Mouse (Mus musculus): ENCODE measurements around the gene Fhit. TPM values are rescaled to one million over a fixed set of nuclear protein-coding genes. Genes with fewer than 3 reads are reported as not detected.
"Not testable (repeated sequence)": the region's sequence is repeated elsewhere in the genome, so short reads cannot be mapped to it uniquely, and the experiment has no call there.

Gene Fhit
- polyA plus RNA-seq, 1 experiment from 2014 or later = 1.9 TPM

DNA sequence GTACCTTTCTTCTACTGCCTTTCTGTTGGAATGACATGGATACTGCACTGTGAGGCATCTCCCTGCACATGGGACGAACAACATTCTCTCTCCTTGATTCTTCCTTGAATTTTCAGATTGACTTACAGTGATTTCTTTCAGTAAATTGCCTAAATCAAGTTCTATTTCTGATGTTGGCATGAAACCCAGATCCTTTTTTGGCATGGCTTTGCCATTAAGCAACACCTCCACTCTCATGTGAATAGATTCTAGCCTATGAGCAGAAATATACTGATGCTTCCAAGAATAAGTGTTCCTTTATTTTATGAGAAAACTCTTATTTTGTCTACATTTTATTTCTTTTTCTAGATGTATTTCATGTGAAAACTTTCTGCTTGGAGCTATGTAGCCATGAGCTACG is 383.1 kb downstream of the Fhit start:
- Histone ChIP-seq H3K4me1 (ENCODE audit: control insufficient read depth, low read depth, low read length) (no peaks in the 10 kb centered on the region), H3K9ac (ENCODE audit: low read depth, low read length) (no peak overlapping the region), H3K36me3 (ENCODE audit: control insufficient read depth, insufficient read depth) (no peaks in the 10 kb centered on the region), H3K4me3 (ENCODE audit: low read depth, low read length) (no peak overlapping the region), H3K27ac (ENCODE audit: low read length) (no peak overlapping the region), H3K9me3 (replicated peaks; ENCODE audit: control insufficient read depth, low read length) (no peaks in the 10 kb centered on the region), H3K4me2 (ENCODE audit: low read depth, low read length) (no peak overlapping the region), H3K27me3 (ENCODE audit: control insufficient read depth, insufficient read depth, low read depth, low read length) (no peaks in the 10 kb centered on the region)
- no peak for ATAC-seq (ENCODE audit: low read depth)
- 50% methylated on average over 2 of the region's 2 CpGs for WGBS (ENCODE audit: insufficient replicate concordance)

DNA sequence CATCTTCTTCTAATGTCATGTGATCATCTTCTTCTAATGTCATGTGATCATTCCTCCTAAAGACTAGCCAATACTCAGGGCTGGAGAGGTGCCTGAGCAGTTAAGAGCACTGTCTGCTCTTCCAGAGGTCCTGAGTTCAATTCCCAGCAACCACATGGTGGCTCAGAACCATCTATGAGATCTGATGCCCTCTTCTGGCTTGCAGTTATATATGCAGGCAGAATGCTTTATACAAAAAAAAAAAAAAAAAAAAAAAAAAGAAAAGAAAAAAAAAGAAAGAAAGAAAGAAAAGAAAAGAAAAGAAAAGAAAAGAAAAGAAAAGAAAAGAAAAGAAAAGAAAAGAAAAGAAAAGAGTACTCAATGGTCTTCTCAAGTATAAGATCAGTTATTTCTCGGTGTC is 407.0 kb downstream of the Fhit start:
- WGBS (ENCODE audit: insufficient replicate concordance) = 53% methylated on average over 1 of the region's 1 CpGs
- not testable (repeated sequence) for H3K9me3 ChIP-seq (replicated peaks; ENCODE audit: control insufficient read depth, low read length); H3K4me2 ChIP-seq (ENCODE audit: low read depth, low read length); H3K9ac ChIP-seq (ENCODE audit: low read depth, low read length); H3K4me3 ChIP-seq (ENCODE audit: low read depth, low read length); H3K27me3 ChIP-seq (ENCODE audit: control insufficient read depth, insufficient read depth, low read depth, low read length); H3K27ac ChIP-seq (ENCODE audit: low read length); H3K4me1 ChIP-seq (ENCODE audit: control insufficient read depth, low read depth, low read length); ATAC-seq (ENCODE audit: low read depth); H3K36me3 ChIP-seq (ENCODE audit: control insufficient read depth, insufficient read depth)

GRCm38 (mm10) chr14:10738076-10738475 is 423.8 kb downstream of the Fhit start:
- WGBS (ENCODE audit: insufficient replicate concordance) = 47% methylated on average over 2 of the region's 2 CpGs
- Histone ChIP-seq H3K4me2 (ENCODE audit: low read depth, low read length) (no peak overlapping the region), H3K9me3 (replicated peaks; ENCODE audit: control insufficient read depth, low read length) (no peaks in the 10 kb centered on the region), H3K27ac (ENCODE audit: low read length) (no peak overlapping the region), H3K9ac (ENCODE audit: low read depth, low read length) (no peak overlapping the region), H3K36me3 (ENCODE audit: control insufficient read depth, insufficient read depth) (no peaks in the 10 kb centered on the region), H3K4me3 (ENCODE audit: low read depth, low read length) (no peak overlapping the region), H3K27me3 (ENCODE audit: control insufficient read depth, insufficient read depth, low read depth, low read length) (no peaks in the 10 kb centered on the region), H3K4me1 (ENCODE audit: control insufficient read depth, low read depth, low read length) (no peaks in the 10 kb centered on the region)
- ATAC-seq (ENCODE audit: low read depth) = no peak

GRCm38 (mm10) chr14:10722525-10722924 is 439.3 kb downstream of the Fhit start:
- no peaks in the 10 kb centered on the region for H3K9me3 ChIP-seq (replicated peaks; ENCODE audit: control insufficient read depth, low read length)
- no peaks in the 10 kb centered on the region for H3K36me3 ChIP-seq (ENCODE audit: control insufficient read depth, insufficient read depth)
- H3K4me2 ChIP-seq (ENCODE audit: low read depth, low read length) = no peak overlapping the region
- H3K4me1 ChIP-seq (ENCODE audit: control insufficient read depth, low read depth, low read length) = no peaks in the 10 kb centered on the region
- ATAC-seq (ENCODE audit: low read depth) = no peak
- no peak overlapping the region for H3K9ac ChIP-seq (ENCODE audit: low read depth, low read length)
- H3K4me3 ChIP-seq (ENCODE audit: low read depth, low read length) = no peak overlapping the region
- H3K27ac ChIP-seq (ENCODE audit: low read length) = no peak overlapping the region
- H3K27me3 ChIP-seq (ENCODE audit: control insufficient read depth, insufficient read depth, low read depth, low read length) = no peaks in the 10 kb centered on the region

GRCm38 (mm10) chr14:10712916-10713315 is 448.9 kb downstream of the Fhit start:
- no peak overlapping the region for H3K4me3 ChIP-seq (ENCODE audit: low read depth, low read length)
- WGBS (ENCODE audit: insufficient replicate concordance) = 58% methylated on average over 3 of the region's 3 CpGs
- H3K27ac ChIP-seq (ENCODE audit: low read length) = no peak overlapping the region
- ATAC-seq (ENCODE audit: low read depth) = no peak
- no peaks in the 10 kb centered on the region for H3K27me3 ChIP-seq (ENCODE audit: control insufficient read depth, insufficient read depth, low read depth, low read length)
- H3K4me1 ChIP-seq (ENCODE audit: control insufficient read depth, low read depth, low read length) = no peaks in the 10 kb centered on the region
- H3K4me2 ChIP-seq (ENCODE audit: low read depth, low read length) = no peak overlapping the region
- no peak overlapping the region for H3K9ac ChIP-seq (ENCODE audit: low read depth, low read length)
- no peaks in the 10 kb centered on the region for H3K36me3 ChIP-seq (ENCODE audit: control insufficient read depth, insufficient read depth)
- H3K9me3 ChIP-seq (replicated peaks; ENCODE audit: control insufficient read depth, low read length) = no peaks in the 10 kb centered on the region

DNA sequence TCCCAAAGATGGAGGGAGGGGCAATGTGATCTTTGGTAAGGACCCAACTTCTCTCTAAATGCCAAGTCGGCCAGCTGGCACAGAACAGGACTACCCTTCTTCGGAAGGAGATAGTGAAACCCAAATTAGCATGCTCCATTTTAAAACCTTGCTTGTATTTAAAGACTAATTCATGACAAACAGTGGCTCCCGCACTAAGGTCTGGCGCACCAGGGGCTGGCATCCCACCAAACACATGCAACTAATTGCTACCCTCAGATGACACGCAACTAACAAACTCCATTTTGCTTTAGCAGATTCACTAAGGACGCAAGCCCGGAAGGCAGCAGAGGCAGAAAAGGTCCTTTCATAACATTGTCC is 449.3 kb downstream of the Fhit start:
- Histone ChIP-seq H3K36me3 (ENCODE audit: control insufficient read depth, insufficient read depth) (no peaks in the 10 kb centered on the region), H3K9me3 (replicated peaks; ENCODE audit: control insufficient read depth, low read length) (no peaks in the 10 kb centered on the region), H3K27me3 (ENCODE audit: control insufficient read depth, insufficient read depth, low read depth, low read length) (no peaks in the 10 kb centered on the region), H3K27ac (ENCODE audit: low read length) (no peak overlapping the region), H3K4me1 (ENCODE audit: control insufficient read depth, low read depth, low read length) (no peaks in the 10 kb centered on the region), H3K4me2 (ENCODE audit: low read depth, low read length) (no peak overlapping the region), H3K4me3 (ENCODE audit: low read depth, low read length) (no peak overlapping the region), H3K9ac (ENCODE audit: low read depth, low read length) (no peak overlapping the region)
- ATAC-seq (ENCODE audit: low read depth) = no peak
- 72% methylated on average over 7 of the region's 7 CpGs for WGBS (ENCODE audit: insufficient replicate concordance)

DNA sequence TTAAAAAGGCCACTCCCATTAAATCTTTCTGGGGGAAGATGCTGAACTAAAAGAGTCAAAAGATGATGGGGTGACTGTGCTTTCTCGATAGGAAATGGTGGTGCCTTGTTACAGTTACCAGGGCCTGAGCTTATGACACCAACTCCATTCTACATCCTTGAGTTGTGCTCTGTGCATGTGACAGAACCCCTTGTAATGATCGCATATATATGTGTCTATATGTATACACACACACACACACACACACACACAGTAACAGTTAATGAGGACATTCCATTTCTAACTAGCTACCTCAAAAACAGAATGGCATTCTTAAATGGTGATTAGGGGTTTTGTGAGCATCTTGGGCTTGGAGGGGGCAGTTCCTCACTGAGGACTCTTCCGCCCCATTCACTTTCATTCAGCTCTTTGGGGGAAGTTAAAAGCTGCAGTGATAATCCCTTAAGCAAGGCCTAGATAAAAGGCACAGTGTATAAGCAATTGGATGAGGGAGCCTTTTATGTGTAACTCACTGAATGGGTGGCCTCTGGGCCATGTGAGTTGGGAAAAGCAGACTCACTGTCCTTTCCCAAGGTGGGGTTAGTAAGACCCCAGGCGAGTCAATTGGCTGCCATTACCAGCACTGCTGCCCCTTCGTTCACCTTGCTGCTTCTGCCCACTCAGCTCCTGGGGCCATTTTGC is 449.9 kb downstream of the Fhit start:
- H3K36me3 ChIP-seq (ENCODE audit: control insufficient read depth, insufficient read depth) = no peaks in the 10 kb centered on the region
- H3K27me3 ChIP-seq (ENCODE audit: control insufficient read depth, insufficient read depth, low read depth, low read length) = no peaks in the 10 kb centered on the region
- no peak for ATAC-seq (ENCODE audit: low read depth)
- no peak overlapping the region for H3K9ac ChIP-seq (ENCODE audit: low read depth, low read length)
- no peaks in the 10 kb centered on the region for H3K9me3 ChIP-seq (replicated peaks; ENCODE audit: control insufficient read depth, low read length)
- H3K27ac ChIP-seq (ENCODE audit: low read length) = no peak overlapping the region
- no peak overlapping the region for H3K4me2 ChIP-seq (ENCODE audit: low read depth, low read length)
- H3K4me1 ChIP-seq (ENCODE audit: control insufficient read depth, low read depth, low read length) = no peaks in the 10 kb centered on the region
- no peak overlapping the region for H3K4me3 ChIP-seq (ENCODE audit: low read depth, low read length)
- WGBS (ENCODE audit: insufficient replicate concordance) = 61% methylated on average over 5 of the region's 5 CpGs

DNA sequence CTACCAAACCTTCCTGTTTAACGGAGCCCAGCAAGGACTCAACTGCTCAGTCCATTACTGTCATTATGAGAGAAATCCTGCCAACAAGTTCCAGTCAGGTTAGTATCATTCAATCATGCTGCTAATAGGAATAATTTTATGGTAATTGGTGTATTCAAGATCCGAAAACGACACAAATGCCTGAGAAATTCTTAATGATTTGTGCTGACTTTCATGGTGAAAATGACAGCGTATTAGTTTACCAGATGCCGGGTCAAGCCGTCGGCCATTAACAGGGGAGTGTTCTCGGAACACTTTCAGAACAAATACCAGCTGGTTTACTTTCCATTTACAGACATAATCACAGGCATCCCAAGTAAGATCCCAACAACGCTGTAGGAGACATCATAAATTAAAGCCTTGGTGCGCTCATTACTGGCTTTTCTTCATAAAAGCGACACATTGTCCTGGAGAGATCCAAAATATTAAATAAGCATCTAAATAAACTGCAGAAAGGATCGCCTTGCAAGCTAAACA is 451.0 kb downstream of the Fhit start:
- Histone ChIP-seq H3K36me3 (ENCODE audit: control insufficient read depth, insufficient read depth) (no peaks in the 10 kb centered on the region), H3K27me3 (ENCODE audit: control insufficient read depth, insufficient read depth, low read depth, low read length) (no peaks in the 10 kb centered on the region), H3K9me3 (replicated peaks; ENCODE audit: control insufficient read depth, low read length) (no peaks in the 10 kb centered on the region), H3K27ac (ENCODE audit: low read length) (no peak overlapping the region), H3K4me1 (ENCODE audit: control insufficient read depth, low read depth, low read length) (no peaks in the 10 kb centered on the region), H3K4me2 (ENCODE audit: low read depth, low read length) (no peak overlapping the region), H3K4me3 (ENCODE audit: low read depth, low read length) (no peak overlapping the region), H3K9ac (ENCODE audit: low read depth, low read length) (no peak overlapping the region)
- no peak for ATAC-seq (ENCODE audit: low read depth)
- 69% methylated on average over 12 of the region's 12 CpGs for WGBS (ENCODE audit: insufficient replicate concordance)

GRCm38 (mm10) chr14:10701707-10702106 is 460.1 kb downstream of the Fhit start:
- H3K4me1 ChIP-seq (ENCODE audit: control insufficient read depth, low read depth, low read length) = no peaks in the 10 kb centered on the region
- no peak overlapping the region for H3K4me2 ChIP-seq (ENCODE audit: low read depth, low read length)
- no peaks in the 10 kb centered on the region for H3K36me3 ChIP-seq (ENCODE audit: control insufficient read depth, insufficient read depth)
- no peak overlapping the region for H3K9ac ChIP-seq (ENCODE audit: low read depth, low read length)
- no peaks in the 10 kb centered on the region for H3K9me3 ChIP-seq (replicated peaks; ENCODE audit: control insufficient read depth, low read length)
- no peak for ATAC-seq (ENCODE audit: low read depth)
- no peak overlapping the region for H3K27ac ChIP-seq (ENCODE audit: low read length)
- 29% methylated on average over 2 of the region's 2 CpGs for WGBS (ENCODE audit: insufficient replicate concordance)
- no peak overlapping the region for H3K4me3 ChIP-seq (ENCODE audit: low read depth, low read length)
- H3K27me3 ChIP-seq (ENCODE audit: control insufficient read depth, insufficient read depth, low read depth, low read length) = no peaks in the 10 kb centered on the region
